Mouse (Mus musculus): Measurements from ENCODE around the gene Glycam1.
"Not testable (repeated sequence)": the region's sequence is repeated elsewhere in the genome, so short reads cannot be mapped to it uniquely, and the experiment has no call there.

Gene Glycam1

GRCm38 (mm10) chr15:103564981-103565380 lies at the start of gene Glycam1:
Gene Glycam1, minus strand, starts transcription at chr15:103565081.
- no peak for DNase-seq

DNA sequence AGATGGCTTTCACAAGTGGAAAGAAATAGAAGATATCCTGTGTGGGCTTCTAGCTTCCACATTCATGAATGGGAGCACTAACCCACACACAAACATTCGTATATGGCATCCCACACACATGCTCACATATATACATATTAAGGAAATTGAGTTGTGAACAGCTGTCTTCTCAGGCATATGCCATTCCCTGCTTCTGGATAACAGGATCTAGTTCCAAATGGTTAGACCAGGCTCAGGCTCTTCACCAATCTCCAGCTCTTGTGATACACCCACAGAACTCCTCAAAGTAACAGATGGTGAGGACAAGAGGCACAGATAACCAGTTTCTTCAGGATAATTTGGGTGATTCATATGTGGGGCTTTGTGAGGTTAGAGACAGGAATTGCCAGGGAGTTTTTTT lies 39.6 kb upstream of the Glycam1 start:
- DNase-seq = no peak

- DNase-seq = no peak
Observed at GRCm38 (mm10) chr15:103590779-103591178, 25.9 kb upstream of the Glycam1 start.

DNA sequence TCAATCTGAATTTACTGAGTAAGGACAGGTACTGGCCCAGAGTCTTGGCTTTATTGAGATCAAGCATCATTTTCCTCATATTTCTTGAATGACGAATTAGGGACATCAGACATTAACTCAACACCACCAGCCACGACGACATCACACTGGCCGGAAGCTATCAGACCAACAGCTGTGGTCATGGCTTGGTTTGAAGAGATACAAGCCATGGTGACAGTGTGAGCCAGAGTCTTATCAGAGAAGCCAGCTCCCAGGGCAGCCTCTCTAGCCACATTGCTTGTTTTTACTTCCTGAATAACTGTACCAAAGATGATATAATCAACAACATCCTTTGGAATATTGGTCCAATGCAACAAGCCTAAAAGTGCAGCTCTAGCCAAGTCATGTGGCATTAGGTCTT lies 22.9 kb upstream of the Glycam1 start:
- DNase-seq = not testable (repeated sequence)

DNA sequence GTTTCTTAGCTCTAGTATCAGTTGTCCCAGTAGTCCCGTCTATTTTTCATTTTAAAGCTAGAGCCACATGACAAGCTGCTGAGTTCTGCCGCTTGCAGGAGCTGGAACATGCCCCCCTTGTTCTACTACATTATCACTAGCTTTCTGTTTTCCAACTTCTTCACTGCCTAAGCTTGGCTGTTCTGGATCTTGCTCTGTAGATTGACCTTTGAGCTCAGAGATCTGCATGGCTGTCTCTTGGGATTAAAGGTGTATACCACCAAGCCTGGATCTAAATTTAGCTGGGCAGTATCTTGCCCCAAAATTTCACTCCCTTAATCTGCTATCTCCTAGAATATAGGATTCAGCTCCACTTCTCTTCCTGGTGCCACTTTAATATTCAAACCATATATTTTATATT lies 21.0 kb upstream of the Glycam1 start:
- no peak for DNase-seq

- no peak for DNase-seq
Observed at GRCm38 (mm10) chr15:103552096-103552690, 12.7 kb downstream of the Glycam1 start.

DNA sequence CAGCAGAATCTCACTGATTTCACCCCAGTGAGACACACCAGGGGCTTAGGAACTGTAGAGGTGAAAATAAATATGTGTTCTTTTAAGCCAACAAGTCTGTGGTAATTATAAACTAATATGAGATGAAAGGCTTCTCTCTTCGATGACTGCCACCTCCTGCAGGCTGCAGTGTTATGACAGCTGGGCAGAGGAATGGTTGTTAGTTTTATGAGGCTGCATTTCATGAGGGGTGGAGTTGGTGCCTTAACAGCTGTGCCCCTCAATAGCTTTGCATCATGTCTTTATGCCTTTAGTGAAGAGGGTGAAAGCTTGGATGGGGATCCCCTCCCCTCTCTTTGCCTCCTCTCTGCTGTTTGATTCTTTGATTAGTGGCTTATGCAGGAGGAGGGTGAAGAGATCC lies 13.8 kb downstream of the Glycam1 start:
- DNase-seq = no peak

- no peak for DNase-seq
Observed at GRCm38 (mm10) chr15:103549475-103549874, 15.4 kb downstream of the Glycam1 start.

- DNase-seq = no peak
Observed at GRCm38 (mm10) chr15:103547983-103548382, 16.9 kb downstream of the Glycam1 start.

- no peak for DNase-seq
Observed at GRCm38 (mm10) chr15:103542526-103542925, 22.4 kb downstream of the Glycam1 start.

DNA sequence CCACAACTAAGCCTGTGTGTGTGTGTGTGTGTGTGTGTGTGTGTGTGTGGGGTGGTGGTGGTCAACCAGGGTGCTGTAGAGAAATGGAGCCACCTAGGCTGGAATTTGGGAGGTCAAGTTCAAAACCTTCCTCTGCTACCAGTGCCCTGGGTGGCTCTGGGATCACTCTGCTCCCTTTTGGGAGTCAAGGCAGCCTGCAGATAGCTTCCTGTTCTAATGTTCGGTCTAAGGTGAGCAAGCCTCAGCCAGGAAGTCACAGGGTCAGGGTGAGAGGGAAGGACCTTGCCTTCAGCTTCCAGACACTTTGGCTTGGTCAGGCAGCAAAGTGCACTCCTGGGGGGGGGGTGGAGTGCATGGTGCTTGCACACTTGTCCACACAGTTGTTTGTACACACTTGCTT lies 24.2 kb downstream of the Glycam1 start:
- DNase-seq = no peak

- no peak for DNase-seq
Observed at GRCm38 (mm10) chr15:103539259-103539658, 25.6 kb downstream of the Glycam1 start.

DNA sequence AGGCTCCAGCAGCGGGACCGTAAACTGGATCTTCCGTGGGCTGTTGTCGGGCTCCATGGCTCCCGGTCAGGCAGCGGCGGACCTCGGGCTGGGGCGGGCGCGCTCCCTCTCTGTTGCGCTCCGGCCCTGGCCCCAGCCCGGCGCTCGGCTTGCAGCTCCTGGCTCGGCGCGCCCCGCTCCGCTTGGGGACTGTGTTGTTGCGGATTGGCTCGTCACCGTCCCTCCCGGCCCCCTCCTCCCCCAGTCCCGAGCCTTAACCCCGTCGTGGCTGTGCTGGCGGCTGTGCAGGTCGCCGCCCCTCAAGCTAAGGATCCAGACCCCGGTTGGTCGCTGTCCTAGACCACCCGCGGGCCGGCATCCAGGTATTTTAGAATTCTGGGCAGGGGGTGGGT lies 27.1 kb downstream of the Glycam1 start, which contains the start of gene Ppp1r1a:
Gene Ppp1r1a (minus strand): TSS at position 182 of the 392 bp plus-strand sequence.
- peak; percentile 46 for DNase-seq

DNA sequence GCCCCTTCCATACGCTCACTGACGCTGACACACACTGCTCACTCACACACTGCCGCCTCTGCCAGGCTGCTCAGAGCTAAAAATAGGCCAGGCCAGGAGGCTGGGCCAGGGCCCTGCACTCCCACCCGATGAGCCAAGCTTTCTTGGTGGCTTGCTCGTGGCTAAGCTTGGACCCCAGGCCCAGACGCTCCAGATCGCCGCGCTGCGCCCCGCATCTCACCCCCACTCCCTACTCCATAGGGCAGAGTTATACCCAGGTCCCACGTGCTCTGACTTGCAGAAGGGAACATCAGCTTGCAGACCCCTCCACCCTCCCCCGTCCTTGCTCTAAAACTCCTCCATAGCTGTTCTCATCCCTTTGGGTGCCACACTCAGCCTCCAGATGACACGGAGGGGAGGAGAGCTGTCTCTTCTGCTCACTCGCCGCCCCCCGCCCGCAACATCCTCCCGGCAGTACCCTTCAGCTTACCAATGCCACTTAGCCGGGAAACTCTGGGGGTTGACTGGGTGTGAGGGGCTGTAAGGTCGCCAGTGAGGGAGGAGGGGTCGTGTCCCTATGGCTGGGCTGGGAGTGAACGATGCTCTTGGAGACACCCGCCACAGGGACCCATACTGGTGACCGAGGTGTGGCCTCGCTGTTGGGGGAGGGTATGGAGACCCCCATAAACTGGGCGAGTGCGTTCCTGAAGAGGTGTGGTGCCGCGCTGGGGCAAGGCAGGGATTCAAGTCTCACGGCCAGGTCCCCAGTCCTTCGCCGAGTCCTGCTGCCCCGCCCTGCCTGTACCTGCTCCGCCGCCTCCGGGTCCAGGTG lies 27.7 kb downstream of the Glycam1 start:
- DNase-seq = peak; percentile 38

GRCm38 (mm10) chr15:103536456-103536855 lies 28.4 kb downstream of the Glycam1 start:
- DNase-seq = no peak

DNA sequence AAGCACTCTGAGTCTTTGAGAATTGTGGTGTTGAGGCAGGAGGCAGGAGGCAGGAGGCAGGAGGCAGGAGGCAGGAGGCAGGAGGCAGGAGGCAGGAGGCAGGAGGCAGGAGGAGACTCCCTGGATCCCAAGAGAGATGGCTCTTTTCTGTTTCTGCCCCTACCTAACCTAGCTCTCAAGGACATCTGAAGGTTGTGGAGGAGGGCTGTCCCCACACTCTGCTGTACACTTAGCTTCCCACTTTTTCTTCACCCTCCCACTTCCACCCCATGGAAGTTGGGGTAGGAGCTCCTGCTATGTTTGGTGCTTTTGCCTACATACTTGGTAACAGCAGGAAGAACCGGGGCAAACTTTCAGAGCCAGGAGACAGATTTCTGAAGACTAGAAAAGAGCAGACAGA lies 29.1 kb downstream of the Glycam1 start:
- no peak for DNase-seq

DNA sequence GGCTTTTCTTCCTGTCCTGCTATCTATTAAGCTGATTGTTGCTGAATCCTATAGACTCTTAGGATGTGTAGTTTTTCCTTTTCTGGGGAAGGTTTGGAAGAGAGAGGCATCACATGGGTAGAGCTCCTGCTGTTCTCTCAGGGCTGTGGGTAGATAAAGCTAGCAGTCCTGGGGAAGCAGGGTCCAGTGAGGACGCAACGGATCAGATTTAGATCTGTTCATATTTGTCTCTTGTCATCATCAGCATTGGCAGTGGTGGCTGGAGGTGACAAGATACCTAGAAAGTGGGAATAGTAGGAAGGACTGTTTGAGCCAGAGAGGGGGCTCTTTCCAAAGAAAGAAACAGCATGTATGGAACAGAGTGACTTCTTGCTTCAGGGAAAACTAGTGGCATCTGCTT lies 29.9 kb downstream of the Glycam1 start:
- no peak for DNase-seq

DNA sequence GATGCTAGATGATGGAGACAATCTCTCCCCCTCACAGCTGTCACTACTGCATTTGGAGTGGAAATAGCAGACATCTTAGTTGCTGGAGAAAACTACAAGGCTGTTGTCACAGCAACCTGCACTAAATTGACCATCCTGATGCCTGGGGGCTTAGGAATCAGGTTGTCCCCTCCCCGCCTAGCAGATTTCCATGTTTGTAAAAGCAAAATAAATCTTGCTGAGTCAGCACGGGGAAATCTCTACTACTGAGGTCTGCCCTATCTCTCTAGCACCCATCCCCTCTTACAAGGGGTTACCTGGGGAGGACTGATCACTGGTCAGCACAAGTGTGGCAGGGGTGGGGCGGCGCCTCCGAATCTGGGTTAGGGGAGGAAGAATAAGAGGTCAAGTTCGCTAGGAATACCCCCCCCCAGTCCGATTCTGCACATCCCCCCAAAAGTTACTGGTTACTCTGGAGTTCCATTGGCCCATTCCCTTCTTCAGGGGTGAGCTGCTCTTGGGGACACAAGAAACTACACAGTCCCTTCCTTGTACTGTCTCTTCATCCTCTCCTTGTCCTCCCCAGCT lies 30.7 kb downstream of the Glycam1 start:
- DNase-seq = no peak

DNA sequence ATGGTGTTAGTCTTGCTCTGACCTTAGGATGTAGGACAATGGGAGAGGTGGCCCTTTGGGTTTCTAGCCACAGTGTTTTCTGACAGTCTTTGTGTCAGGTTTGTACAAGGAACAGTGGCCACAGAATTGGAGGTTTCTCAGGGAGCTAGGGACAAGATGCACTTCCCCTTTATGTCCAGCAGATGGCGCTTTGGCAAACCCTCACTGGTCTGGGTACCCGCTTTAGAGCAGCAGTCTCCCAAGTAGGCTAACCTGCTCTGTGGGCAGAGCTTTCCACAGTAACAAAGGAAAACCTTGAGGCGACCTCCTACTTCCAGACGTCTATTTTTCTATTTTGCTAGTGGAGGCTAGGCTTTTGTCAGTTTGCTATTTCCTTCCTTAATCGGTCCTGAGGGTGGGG lies 34.5 kb downstream of the Glycam1 start:
- peak; percentile 53 for DNase-seq

DNA sequence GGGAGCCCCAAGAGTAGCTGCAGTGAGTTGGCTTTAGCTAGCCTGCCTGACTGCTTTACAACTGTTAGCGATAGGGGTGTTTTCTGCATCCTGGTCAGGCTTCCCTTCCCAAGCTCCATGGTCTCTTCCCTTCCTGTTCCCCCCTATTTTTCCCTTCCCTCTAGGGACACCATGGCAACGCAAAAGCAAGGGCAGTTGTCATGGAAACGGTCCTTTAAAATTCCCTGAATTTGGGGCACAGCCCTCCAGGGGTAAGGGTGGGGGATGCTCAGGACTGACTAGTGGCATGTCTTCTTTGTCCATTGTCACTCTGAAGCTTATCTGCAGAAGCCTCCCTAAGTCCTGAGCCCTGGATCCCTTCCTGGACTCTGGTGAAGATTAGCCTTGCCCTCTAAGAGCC lies 41.7 kb downstream of the Glycam1 start:
- no peak for DNase-seq

GRCm38 (mm10) chr15:103522458-103523099 lies 42.3 kb downstream of the Glycam1 start:
- DNase-seq = no peak

DNA sequence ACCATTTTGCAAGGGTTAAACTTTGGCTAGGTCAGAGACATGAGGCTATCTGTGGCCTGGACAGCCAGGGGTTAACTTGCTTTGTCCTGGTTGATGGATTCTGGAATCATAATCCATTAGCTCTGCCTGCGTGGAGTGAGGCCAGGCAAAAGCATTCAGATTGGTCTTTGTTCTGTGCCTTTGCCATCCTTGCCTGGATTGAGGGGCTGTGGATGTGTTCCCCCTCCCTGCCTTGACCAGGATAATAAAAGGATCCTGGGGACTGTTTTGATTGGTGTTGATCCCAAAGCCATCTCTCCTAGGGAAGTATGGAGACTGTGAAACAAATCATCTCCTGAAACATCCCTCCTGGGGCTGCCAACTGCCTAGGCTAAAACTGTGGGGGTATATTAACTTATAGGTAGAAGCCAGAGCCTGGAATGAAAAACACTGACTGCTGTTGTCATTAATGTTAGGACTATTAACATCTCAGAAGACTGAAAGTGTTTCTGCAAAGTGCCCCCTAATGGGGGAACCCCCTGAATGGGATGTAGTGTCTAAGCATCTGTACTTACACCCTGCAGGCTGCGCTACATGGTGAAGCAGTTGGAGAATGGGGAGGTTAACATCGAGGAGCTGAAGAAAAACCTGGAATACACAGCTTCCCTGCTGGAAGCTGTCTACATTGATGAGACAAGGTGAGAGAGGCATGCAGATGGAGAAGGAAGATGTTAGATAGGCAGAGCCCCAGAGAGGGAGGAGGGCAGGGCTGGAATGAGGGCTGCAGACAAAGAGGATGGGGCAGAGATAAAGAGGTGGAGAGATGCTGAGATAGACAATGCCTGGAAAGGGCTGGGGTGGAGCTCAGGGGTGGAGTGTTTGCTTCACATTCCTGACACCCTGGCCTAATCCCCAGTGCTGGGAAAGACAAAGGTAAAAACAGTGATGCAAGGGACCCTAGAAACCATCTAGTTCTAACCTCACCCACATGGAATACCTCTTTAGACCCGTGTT lies 45.2 kb downstream of the Glycam1 start:
- no peak for DNase-seq

All from cerebellum, adult 9-11 months (tissue).